Mouse (Mus musculus) embryo, embryonic 10.5 days (tissue): ENCODE measurements around the gene 4930579F01Rik.
"Not testable (repeated sequence)": the region's sequence is repeated elsewhere in the genome, so short reads cannot be mapped to it uniquely, and the experiment has no call there.

Experiments used
- DNase-seq: peaks from one replicate; pipeline ENCODE4 v3.0.0-alpha.2; 2015; ENCODE audit warnings: low spot score

Gene 4930579F01Rik

GRCm38 (mm10) chr3:138144642-138145171 lies 48.9 kb downstream of the 4930579F01Rik start, which contains the start of gene Mttp:
Mttp (minus strand) TSS chr3:138144968.
- DNase-seq = peak; percentile 97

DNA sequence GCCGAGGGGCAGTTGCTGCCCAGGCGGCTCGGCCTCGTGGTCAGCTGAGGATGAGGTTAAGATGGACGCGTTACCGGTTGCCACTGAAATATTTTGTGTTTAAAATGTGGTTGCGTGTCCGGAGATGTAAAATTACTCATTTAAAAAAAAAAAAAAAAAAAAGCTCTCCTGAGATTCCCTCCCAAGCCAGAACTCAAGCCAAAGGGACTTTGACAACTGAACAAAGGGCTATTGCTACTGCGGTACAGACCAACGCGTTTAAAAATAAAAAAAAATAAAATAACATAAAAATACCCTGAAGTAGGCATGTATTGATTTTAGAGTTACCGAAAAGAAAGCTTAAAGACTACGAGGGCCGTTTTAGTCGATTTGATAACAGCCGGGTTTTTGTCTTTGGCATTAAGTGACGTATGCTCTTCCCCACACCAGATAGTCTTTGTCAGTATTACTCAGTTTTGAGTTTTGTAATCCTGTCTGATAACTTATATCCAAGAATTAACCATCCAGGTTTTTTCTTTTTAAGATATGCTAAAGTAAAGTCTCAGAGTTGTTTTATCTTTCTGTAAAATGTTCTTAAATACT lies 49.5 kb downstream of the 4930579F01Rik start:
- peak; percentile 63 for DNase-seq

DNA sequence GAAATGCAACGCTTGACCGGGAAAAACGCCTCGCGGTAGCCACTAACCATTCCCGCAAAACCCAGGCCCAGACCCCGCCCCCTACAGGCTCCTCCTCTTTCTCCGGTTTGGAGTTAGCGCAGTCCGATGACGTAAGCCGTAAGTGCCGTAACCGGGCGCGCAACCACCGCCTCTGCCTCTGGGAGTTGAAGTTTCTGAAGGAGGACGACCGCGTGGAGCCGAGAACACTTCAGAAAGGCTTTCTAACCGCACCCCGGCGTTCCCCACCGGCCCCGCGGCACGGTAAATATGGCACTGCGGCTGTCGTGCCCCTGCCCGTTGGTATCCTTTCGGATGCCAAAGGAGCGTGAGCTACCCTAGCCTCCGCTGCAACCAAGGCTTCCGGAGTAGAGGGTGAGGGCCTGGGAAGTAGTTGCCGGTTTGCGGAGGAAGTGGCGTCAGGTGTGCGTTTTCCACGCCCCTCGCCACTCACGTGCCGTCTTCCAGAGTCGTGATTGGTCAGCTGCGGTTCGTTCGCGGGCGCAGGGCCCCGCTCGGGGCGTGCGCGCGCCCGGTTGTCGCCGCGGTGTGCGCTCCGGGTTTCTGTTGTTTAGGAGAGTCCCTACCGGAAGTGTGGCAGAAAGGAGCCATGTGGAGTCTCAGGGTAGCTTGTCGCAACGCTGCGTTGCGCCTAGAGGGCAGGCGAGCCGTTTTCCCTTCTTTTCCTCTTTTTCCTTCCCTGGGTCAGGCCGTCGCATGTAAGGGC lies 50.1 kb downstream of the 4930579F01Rik start, which contains the start of gene Trmt10a:
Gene Trmt10a, plus strand, starts transcription at position 134 of the 745 bp plus-strand sequence.
- peak; percentile 99 for DNase-seq

- no peak for DNase-seq
Measured at GRCm38 (mm10) chr3:138142733-138143314, 50.8 kb downstream of the 4930579F01Rik start.

- peak; percentile 54 for DNase-seq
Measured at GRCm38 (mm10) chr3:138142052-138142732, 51.4 kb downstream of the 4930579F01Rik start.

GRCm38 (mm10) chr3:138139663-138140062 lies 54.0 kb downstream of the 4930579F01Rik start:
- DNase-seq = no peak

DNA sequence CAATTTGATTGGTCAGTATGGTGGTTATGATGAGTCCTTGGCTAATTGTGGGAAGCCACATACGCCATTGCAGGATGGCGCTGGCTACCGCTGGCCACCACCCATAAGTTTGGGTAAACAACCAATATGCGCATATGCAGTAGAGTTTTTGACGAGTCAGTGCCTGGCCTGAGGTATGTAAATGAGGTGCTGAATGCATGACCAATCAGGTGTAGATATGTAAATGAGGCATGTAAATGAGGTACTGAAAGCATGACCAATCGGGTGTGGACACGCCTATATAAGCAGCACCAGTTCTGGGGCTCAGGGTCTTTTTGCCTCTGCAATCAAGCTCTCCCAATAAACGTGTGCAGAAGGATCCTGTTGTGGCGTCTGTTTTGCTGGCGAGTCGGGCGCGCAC lies 55.5 kb downstream of the 4930579F01Rik start:
- not testable (repeated sequence) for DNase-seq

GRCm38 (mm10) chr3:138134528-138134927 lies 59.1 kb downstream of the 4930579F01Rik start:
- DNase-seq = no peak

- no peak for DNase-seq
Measured at GRCm38 (mm10) chr3:138133916-138134315, 59.7 kb downstream of the 4930579F01Rik start.

DNA sequence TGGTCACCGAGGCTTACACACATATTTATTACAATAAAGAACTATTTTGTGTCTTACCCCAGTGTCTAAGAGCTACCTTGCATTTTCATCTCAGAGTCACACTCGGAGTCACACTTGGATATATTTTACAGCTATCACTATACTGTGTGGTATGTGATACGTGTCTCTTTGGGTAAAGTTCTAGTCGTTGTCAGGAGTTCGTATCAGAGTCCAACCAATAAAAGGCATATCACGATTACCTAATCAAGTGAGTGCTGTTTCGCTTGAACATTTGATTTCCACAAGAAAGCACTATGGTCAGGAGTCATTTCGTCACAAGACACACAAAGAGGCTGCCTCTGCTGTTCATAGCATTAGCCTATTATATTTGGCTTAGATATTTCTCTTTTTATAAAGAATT lies 60.2 kb downstream of the 4930579F01Rik start:
- no peak for DNase-seq

- DNase-seq = no peak
Measured at GRCm38 (mm10) chr3:138131168-138131567, 62.5 kb downstream of the 4930579F01Rik start.

GRCm38 (mm10) chr3:138130692-138131091 lies 62.9 kb downstream of the 4930579F01Rik start:
- DNase-seq = no peak

GRCm38 (mm10) chr3:138129110-138129509 lies 64.5 kb downstream of the 4930579F01Rik start:
- no peak for DNase-seq

GRCm38 (mm10) chr3:138123842-138124241 lies 69.8 kb downstream of the 4930579F01Rik start:
- DNase-seq = no peak

DNA sequence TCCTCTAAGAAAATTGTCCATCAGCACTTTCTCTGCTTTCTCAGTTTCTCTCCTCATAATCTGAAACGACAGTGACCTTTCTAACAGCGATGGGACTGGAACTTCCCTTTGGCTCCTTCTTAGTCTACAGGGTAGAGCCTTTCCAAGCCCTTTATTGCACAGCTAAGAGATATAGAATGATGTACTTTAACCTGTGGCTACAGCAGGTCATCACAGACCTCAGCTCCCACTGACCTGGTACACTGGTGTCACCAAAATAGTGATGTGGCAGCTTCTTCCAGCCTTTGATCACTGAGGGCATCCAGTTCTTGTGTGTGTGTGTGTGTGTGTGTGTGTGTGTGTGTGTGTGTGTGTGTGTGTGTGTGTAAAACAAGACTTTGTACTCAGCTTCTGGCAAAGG lies 72.2 kb downstream of the 4930579F01Rik start:
- no peak for DNase-seq

GRCm38 (mm10) chr3:138119444-138120105 lies 74.0 kb downstream of the 4930579F01Rik start:
- no peak for DNase-seq

DNA sequence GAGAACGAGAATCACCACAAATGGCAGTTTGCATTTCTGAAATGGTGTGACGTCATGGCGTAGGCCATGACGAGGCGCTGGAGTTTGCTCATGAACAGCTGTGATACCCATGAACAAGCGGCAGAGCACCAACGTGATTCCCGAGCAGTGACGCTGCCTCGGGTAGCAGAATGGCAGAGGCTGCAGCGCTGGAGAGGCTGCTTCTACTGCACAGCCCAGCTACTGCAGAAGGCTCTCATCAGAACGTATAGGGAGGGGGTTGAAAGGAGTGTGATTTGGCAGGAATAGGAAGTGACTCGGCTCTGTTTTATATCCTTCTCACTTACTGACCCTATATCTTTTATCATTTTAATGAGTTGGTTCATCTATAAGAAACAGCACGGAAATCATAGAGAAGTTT lies 74.8 kb downstream of the 4930579F01Rik start:
- no peak for DNase-seq

DNA sequence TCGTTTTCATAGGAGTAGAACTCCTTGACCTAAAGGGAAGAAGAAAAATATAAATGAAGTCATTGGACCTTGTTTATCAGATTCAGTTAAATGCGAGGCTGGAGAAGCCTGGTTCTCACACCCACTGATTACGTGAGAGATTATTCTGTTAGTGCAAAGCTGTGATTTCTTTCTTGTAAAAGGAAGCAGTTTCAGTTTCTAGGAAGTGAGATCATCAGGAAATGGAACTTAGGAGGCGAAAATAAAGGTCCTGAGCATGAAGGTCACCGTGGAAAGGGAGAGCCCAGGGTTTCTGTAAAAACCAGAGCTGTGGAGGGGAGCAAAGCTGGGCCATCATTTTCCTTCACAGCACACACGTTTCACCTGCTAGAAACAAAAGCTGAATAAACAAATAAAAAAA lies 75.2 kb downstream of the 4930579F01Rik start:
- DNase-seq = no peak

- no peak for DNase-seq
Measured at GRCm38 (mm10) chr3:138116871-138117270, 76.8 kb downstream of the 4930579F01Rik start.

DNA sequence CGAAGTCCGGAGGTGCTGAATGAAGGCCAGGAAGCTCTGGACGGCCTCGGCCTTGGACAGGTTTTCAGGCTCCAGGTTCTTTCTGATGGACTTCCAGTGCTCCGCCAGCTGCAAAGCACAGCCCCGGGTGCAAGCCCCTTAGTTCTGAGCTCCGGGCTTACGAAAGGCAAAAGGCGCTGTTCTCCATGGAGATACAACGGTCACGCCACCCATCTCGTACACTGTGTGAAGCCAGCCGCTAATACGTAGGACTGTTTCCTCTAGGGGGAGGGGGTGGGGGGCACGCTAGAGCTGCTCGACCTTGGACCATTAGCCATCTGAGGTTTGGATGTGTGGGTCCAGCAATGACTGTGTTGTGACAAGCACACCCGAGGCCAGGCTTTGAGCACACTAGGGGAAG lies 79.5 kb downstream of the 4930579F01Rik start:
- DNase-seq = no peak
